Mouse (Mus musculus) heart, adult 2 months (tissue): ENCODE results near the gene Snip1. TPM values are rescaled to one million over a fixed set of nuclear protein-coding genes. Genes with fewer than 3 reads are reported as not detected.
A peak's percentile ranks its signal among the peaks of the same experiment; 100 is the strongest.

Source experiments
- DNase-seq, 2 experiments: peaks; one replicate each; pipeline ENCODE4 v3.0.0; 2021
- H3K27ac ChIP-seq: fragments of 200-600 bp; 2 replicates; pipeline ENCODE4 v1.8.1; 2022
- H3K27me3 ChIP-seq: fragments of 200-500 bp; 2 replicates; pipeline ENCODE4 v1.6.1; 2012; ENCODE audit warnings: mild to moderate bottlenecking, low read length, inconsistent platforms, mixed read lengths; ENCODE audit not compliant: control insufficient read depth, insufficient read depth
- H3K36me3 ChIP-seq: fragments of 200-500 bp; 2 replicates; pipeline ENCODE4 v1.6.1; 2012; ENCODE audit warnings: low read length, inconsistent platforms; ENCODE audit not compliant: control insufficient read depth, insufficient read depth
- H3K4me1 ChIP-seq: fragments of 200-500 bp; 2 replicates; pipeline ENCODE4 v1.6.1; 2011; ENCODE audit warnings: low read length; ENCODE audit not compliant: control insufficient read depth, insufficient read depth
- H3K4me3 ChIP-seq: fragments of 200-600 bp; 2 replicates; pipeline ENCODE4 v1.8.1; 2022
- H3K79me2 ChIP-seq: fragments of 200-500 bp; replicated peaks from 2 replicates; pipeline ENCODE4 v1.6.1; 2012; ENCODE audit warnings: mild to moderate bottlenecking, inconsistent platforms, low read length, moderate library complexity, mixed read lengths; ENCODE audit not compliant: control insufficient read depth, insufficient read depth
- H3K9ac ChIP-seq: fragments of 200-500 bp; 2 replicates; pipeline ENCODE4 v1.6.1; 2012; ENCODE audit warnings: low read depth, mild to moderate bottlenecking, control low read depth, inconsistent platforms, low read length, mixed read lengths
- CTCF ChIP-seq: fragments of 200-600 bp; IDR thresholded peaks from 2 replicates; pipeline ENCODE4 v1.8.1; 2022; ENCODE audit warnings: antibody characterized with exemption, mild to moderate bottlenecking, moderate library complexity
- EP300 ChIP-seq: fragments of 200-500 bp; IDR thresholded peaks from 2 replicates; pipeline ENCODE4 v1.6.1; 2011; ENCODE audit warnings: low read depth, low read length, control low read depth; ENCODE audit not compliant: insufficient read depth
- POLR2A ChIP-seq: fragments of 200-500 bp; IDR thresholded peaks from 2 replicates; pipeline ENCODE4 v1.6.1; 2011; ENCODE audit warnings: mild to moderate bottlenecking, low read depth, low read length, control low read depth; ENCODE audit not compliant: insufficient read depth
- WGBS: fragments of 180-500 bp; shearing (Covaris S2); methylation state at CpG from one replicate; pipeline ENCODE4 v1.1.7; 2018; 5-methylcytosine and 5-hydroxymethylcytosine counted together
- intact Hi-C: fragments of 180-260 bp; cut with DNase I; formaldehyde crosslinking; loops from one replicate; pipeline ENCODE4 v1.15.1; 2025
- long read RNA-seq: library from polyadenylated mRNA; stranded (forward); transcript quantifications from one replicate; pipeline ENCODE4 v2.0.0, GENCODE M21; 2021
- polyA plus RNA-seq: library from polyadenylated mRNA; depleted of rRNA; stranded (reverse); fragments of >200 nt; gene quantifications from 2 replicates; pipeline ENCODE4 v1.2.3, GENCODE M21; 2012; rRNA removed
- total RNA-seq, 2 experiments: library from RNA; stranded (reverse); gene quantifications; 2 replicates each; pipeline ENCODE4 v1.2.3; 2021

Gene Snip1
- total RNA-seq = 1 to 10 TPM; 7.4 to 7.5 TPM
- polyA plus RNA-seq = 4.4 and 8.2 TPM in 2 replicates
- long read RNA-seq, partial matches to known transcripts = 1 of 6 reads
- long read RNA-seq, other reads (novel, unspliced or antisense) = 1 of 6 reads

GRCm38 (mm10) chr4:125066490-125067370, at the start of gene Snip1:
Gene Snip1 (plus strand): TSS chr4:125066672.
- Histone ChIP-seq H3K79me2 (peaks cover 3% of the 10 kb centered on the region; the same call in 1 of the 2 replicates), H3K4me1 (peaks cover 2% of the 10 kb centered on the region), H3K4me3 (peak within 1 kb of the TSS; percentile 84), H3K36me3 (no peaks in the 10 kb centered on the region), H3K9ac (peak within 1 kb of the TSS; percentile 92), H3K27me3 (no peaks in the 10 kb centered on the region), H3K27ac (peak within 1 kb of the TSS; percentile 74)
- WGBS = under 1% methylated on average over 78 of the region's 78 CpGs
- peak; percentile 96 to 98 for DNase-seq
- intact Hi-C loops = loop anchor here (1.0 to 10.0 kb wide), 4 partner anchors 18 to 212 kb away; partner anchors contain the start of genes 1110065P20Rik, 9930104L06Rik and Yrdc
- TF ChIP-seq POLR2A (peak; percentile 92), CTCF (no peak)

GRCm38 (mm10) chr4:125017431-125017830, 49.0 kb upstream of the Snip1 start:
- no peaks in the 10 kb centered on the region for H3K79me2 ChIP-seq
- no peaks in the 10 kb centered on the region for H3K36me3 ChIP-seq
- no peaks in the 10 kb centered on the region for H3K27me3 ChIP-seq
- H3K4me1 ChIP-seq = no peaks in the 10 kb centered on the region
- TF ChIP-seq POLR2A (no peak), CTCF (no peak), EP300 (no peak)
- no peak overlapping the region for H3K9ac ChIP-seq
- H3K4me3 ChIP-seq = no peak overlapping the region
- DNase-seq = peak in 1 of 2 experiments; percentile 59
- intact Hi-C loops = no loop called here
- no peak overlapping the region for H3K27ac ChIP-seq
- 56% methylated on average over 11 of the region's 11 CpGs for WGBS

- Histone ChIP-seq H3K27ac (no peak overlapping the region), H3K4me3 (no peak overlapping the region), H3K4me1 (no peaks in the 10 kb centered on the region), H3K27me3 (no peaks in the 10 kb centered on the region), H3K79me2 (no peaks in the 10 kb centered on the region), H3K36me3 (no peaks in the 10 kb centered on the region), H3K9ac (no peak overlapping the region)
- 33% methylated on average over 11 of the region's 11 CpGs for WGBS
- no peak for DNase-seq
- intact Hi-C loops = no loop called here
- TF ChIP-seq EP300 (no peak), CTCF (0 out of 2 replicates have a peak, but pooled peaks have one; percentile 7), POLR2A (no peak)
These were observed 45.5 kb upstream of the Snip1 start for GRCm38 (mm10) chr4:125020780-125021538.

GRCm38 (mm10) chr4:125029891-125030614, 36.4 kb upstream of the Snip1 start:
- peak; percentile 94 for DNase-seq
- Histone ChIP-seq H3K4me1 (no peaks in the 10 kb centered on the region), H3K36me3 (no peaks in the 10 kb centered on the region), H3K4me3 (peak overlapping the region; percentile 97), H3K79me2 (0 out of 2 replicates have a peak, but pooled peaks cover 3% of the 10 kb centered on the region), H3K27me3 (no peaks in the 10 kb centered on the region), H3K27ac (peak overlapping the region; percentile 78), H3K9ac (peak overlapping the region; percentile 83)
- TF ChIP-seq CTCF = no peak
- peak; percentile 46; the same call in 1 of the 2 replicates for TF ChIP-seq EP300
- peak; percentile 84 for TF ChIP-seq POLR2A
- intact Hi-C loops = loop anchor here (2.0 kb wide), 1 partner anchor 37 kb away; the partner anchor contains the start of gene Snip1
- WGBS = under 1% methylated on average over 50 of the region's 50 CpGs

- Histone ChIP-seq H3K4me3 (no peak overlapping the region), H3K27ac (no peak overlapping the region), H3K36me3 (no peaks in the 10 kb centered on the region), H3K4me1 (no peaks in the 10 kb centered on the region), H3K27me3 (no peaks in the 10 kb centered on the region), H3K79me2 (0 out of 2 replicates have a peak, but pooled peaks cover 3% of the 10 kb centered on the region), H3K9ac (no peak overlapping the region)
- DNase-seq = no peak
- intact Hi-C loops = no loop called here
- no peak for TF ChIP-seq EP300
- no peak for TF ChIP-seq POLR2A
- TF ChIP-seq CTCF = no peak
- 88% methylated on average over 4 of the region's 4 CpGs for WGBS
These were observed 32.1 kb upstream of the Snip1 start for GRCm38 (mm10) chr4:125034341-125034740.
